26 mouse cellular contexts compared by ENCODE assay signal in the genomic region with DNA sequence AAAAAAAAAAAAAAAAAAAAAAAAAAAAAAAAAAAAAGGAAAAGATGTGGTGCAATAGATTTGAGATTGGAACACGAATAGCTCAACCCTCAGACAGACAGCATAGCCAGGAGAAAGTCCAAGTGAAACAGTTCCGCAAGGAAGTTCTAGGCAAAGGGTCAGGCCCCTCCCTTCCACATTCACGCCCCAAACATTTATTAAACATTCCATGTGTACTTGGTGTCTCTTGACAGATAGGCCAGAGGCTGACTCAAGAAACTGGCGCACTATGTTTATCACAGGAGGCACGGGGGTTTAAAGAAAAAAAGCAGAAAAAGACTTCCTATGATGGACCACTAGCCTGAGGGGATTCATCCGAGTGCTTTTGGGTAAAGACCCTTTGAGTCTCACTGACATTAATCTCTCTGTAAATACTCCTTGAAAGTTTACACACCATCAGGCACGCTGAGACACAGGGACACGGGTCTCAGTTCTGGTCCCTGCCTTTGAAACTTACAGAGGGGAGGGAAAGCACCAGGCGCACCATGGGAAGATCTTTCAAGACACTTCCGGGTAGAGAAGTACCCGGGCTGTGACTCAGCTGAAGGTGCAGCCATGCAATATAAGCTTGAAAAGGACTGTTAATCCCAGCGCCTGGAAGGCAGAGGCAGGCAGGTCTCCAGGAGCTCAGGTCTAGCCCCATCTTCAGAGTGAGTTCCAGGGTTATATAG. TPM values are rescaled to one million over a fixed set of nuclear protein-coding genes. Genes with fewer than 3 reads are reported as not detected.
DNase-seq lines count a peak whose midpoint lies in the region; ATAC-seq lines count a peak whose summit lies in the region.
"Had no signal": no experiment of that assay in that cellular context is flagged by ENCODE, and none has a peak within 500 bp of the region (broad histone marks: within the 10 kb centered on the region; RNA-seq: fewer than 3 reads in every experiment).

No protein-coding gene starts in this region.

- no peak for ATAC-seq in CD4-positive, CD25-positive, alpha-beta regulatory T cell, adult 4 months
- no peak for ATAC-seq in monocyte, adult 5-6 weeks (replicated peaks; ENCODE audit: insufficient number of reproducible peaks, low FRiP score, low TSS enrichment, poor library complexity, severe bottlenecking)
- ATAC-seq: activated CD4-positive, CD25-positive, alpha-beta regulatory T cell, adult 4 months; inflammation-experienced regulatory T-cells, adult 6 months had no signal

- DNase-seq in CD4-positive, CD25-positive, alpha-beta regulatory T cell, adult 2 months (ENCODE audit: low read depth, low spot score) = peak; percentile 15
- peak; percentile 15 to 28 for DNase-seq in kidney, adult 8-10 months
- no peak for DNase-seq in kidney, adult 18-20 months
- peak; percentile 33 for DNase-seq in urinary bladder, postnatal 14 days (ENCODE audit: low spot score)
- no peak for DNase-seq in urinary bladder, adult 2 months (ENCODE audit: low spot score)
- DNase-seq in right cerebral cortex, postnatal 10 days (ENCODE audit: low spot score in 2 of 2) = no peak
- DNase-seq: cerebellum, adult 8-10 months; lung, postnatal 14 days; retina, postnatal 1 day; right cerebral cortex, postnatal 4 days; thymus, postnatal 36 days had no signal

RNA-seq across cellular contexts. Expression of a gene that starts 3.3 kb away (rescaled TPM):
- polyA plus RNA-seq in CD4-positive, CD25-positive, alpha-beta regulatory T cell, adult 4 months (2017; shearing (Covaris generic)) = not detected
- 31.0 and 68.5 TPM in 2 replicates for polyA plus RNA-seq in urinary bladder, adult 2 months (2012; rRNA removed)
- total RNA-seq in monocyte, adult 5-6 weeks (2017) = not detected in 3 replicates
- total RNA-seq: common myeloid progenitor, adult 5-6 weeks; layer of hippocampus, postnatal 10 days; left cerebral cortex, adult 8-10 months; megakaryocyte-erythroid progenitor cell, adult 5-6 weeks; midbrain, postnatal 0 days had no signal
- polyA plus RNA-seq: activated CD4-positive, CD25-positive, alpha-beta regulatory T cell, adult 4 months; embryonic facial prominence, embryonic 10.5 days; forebrain, embryonic 12.5 days; heart, embryonic 13.5 days; hindbrain, embryonic 13.5 days; inflammation-experienced regulatory T-cells, adult 6 months; limb, embryonic 12.5 days; liver, embryonic 15.5 days had no signal

RNA-seq across cellular contexts. Expression of a gene that starts 3.5 kb away (rescaled TPM):
- 10 to 100 TPM; 54.9 to 66.3 TPM for polyA plus RNA-seq in CD4-positive, CD25-positive, alpha-beta regulatory T cell, adult 4 months (2017; shearing (Covaris generic))
- 54.5 and 61.3 TPM in 2 replicates for polyA plus RNA-seq in urinary bladder, adult 2 months (2012; rRNA removed)
- 6.8 to 22.3 TPM (median 21.0 TPM) in 3 replicates for total RNA-seq in monocyte, adult 5-6 weeks (2017)

RNA-seq across cellular contexts. Expression of a gene that starts 19.4 kb away (rescaled TPM):
- 1 to 10 TPM in 1 of 2 experiments, not detected in 1; 1.2 TPM for polyA plus RNA-seq in CD4-positive, CD25-positive, alpha-beta regulatory T cell, adult 4 months (2017; shearing (Covaris generic))
- 71.8 and 87.7 TPM in 2 replicates for polyA plus RNA-seq in urinary bladder, adult 2 months (2012; rRNA removed)
- total RNA-seq in monocyte, adult 5-6 weeks (2017) = not detected in 3 replicates
- total RNA-seq: megakaryocyte-erythroid progenitor cell, adult 5-6 weeks had no signal

RNA-seq across cellular contexts. Expression of a gene that starts 19.7 kb away (rescaled TPM):
- polyA plus RNA-seq in CD4-positive, CD25-positive, alpha-beta regulatory T cell, adult 4 months (2017; shearing (Covaris generic)) = 10 to 100 TPM in 1 of 2 experiments, 1 to 10 TPM in 1; 9.8 to 10.2 TPM
- polyA plus RNA-seq in urinary bladder, adult 2 months (2012; rRNA removed) = 11.8 and 17.3 TPM in 2 replicates
- total RNA-seq in monocyte, adult 5-6 weeks (2017) = 0.96 to 6.9 TPM (median 4.4 TPM) in 3 replicates

RNA-seq across cellular contexts. Expression of a gene that starts 32.4 kb away (rescaled TPM):
- not detected for polyA plus RNA-seq in CD4-positive, CD25-positive, alpha-beta regulatory T cell, adult 4 months (2017; shearing (Covaris generic))
- polyA plus RNA-seq in urinary bladder, adult 2 months (2012; rRNA removed) = 62.5 and 65.3 TPM in 2 replicates
- not detected in 3 replicates for total RNA-seq in monocyte, adult 5-6 weeks (2017)
- total RNA-seq: megakaryocyte-erythroid progenitor cell, adult 5-6 weeks had no signal
- polyA plus RNA-seq: activated CD4-positive, CD25-positive, alpha-beta regulatory T cell, adult 4 months had no signal

Comparison
In these comparisons a context has a peak if more than half of its experiments do, and no peak if none do; other contexts are left out.
1. DNase-seq: peak in CD4-positive, CD25-positive, alpha-beta regulatory T cell, adult 2 months (single experiment), kidney, adult 8-10 months (2 of 2) and urinary bladder, postnatal 14 days (single experiment); none in kidney, adult 18-20 months (single experiment), urinary bladder, adult 2 months (single experiment) and right cerebral cortex, postnatal 10 days (0 of 2).
2. RNA of a gene that starts 3.3 kb away (polyA plus RNA-seq): 31.0 to 68.5 TPM in urinary bladder, adult 2 months; not detected in CD4-positive, CD25-positive, alpha-beta regulatory T cell, adult 4 months; every median in the first group is over 10 times any median in the second.
3. RNA of a gene that starts 19.4 kb away (polyA plus RNA-seq): 71.8 to 87.7 TPM in urinary bladder, adult 2 months; 1.2 TPM in CD4-positive, CD25-positive, alpha-beta regulatory T cell, adult 4 months; every median in the first group is over 10 times any median in the second.